Mouse (Mus musculus): Measurements from ENCODE around the gene Scg3. TPM values are rescaled to one million over a fixed set of nuclear protein-coding genes. Genes with fewer than 3 reads are reported as not detected.

The Scg3 gene
- total RNA-seq, 2 experiments from 2014 or later, result not detected

Other genes starting within 250 kb of the Scg3 start
- gene Leo1, start 242.5 kb downstream of the Scg3 start, total RNA-seq (2015), result 12.5 and 16.3 TPM in 2 replicates
- gene Leo1, start 242.5 kb downstream of the Scg3 start, total RNA-seq (2017), result 32.5 and 35.6 TPM in 2 replicates
- gene Tmod3, start 124.4 kb downstream of the Scg3 start, total RNA-seq (2015), result 100 and 101 TPM in 2 replicates
- 102 and 121 TPM in 2 replicates for gene Tmod3, start 124.4 kb downstream of the Scg3 start, total RNA-seq (2017)
- not detected in 2 replicates for gene Tmod2, start 72.7 kb downstream of the Scg3 start, total RNA-seq (2015)
- gene Tmod2, start 72.7 kb downstream of the Scg3 start, total RNA-seq (2017), result 0.41 TPM in 1 of 2 replicates, not detected in the other
- 0.59 TPM in 1 of 2 replicates, not detected in the other for gene Lysmd2, start 58.3 kb downstream of the Scg3 start, total RNA-seq (2015)
- gene Lysmd2, start 58.3 kb downstream of the Scg3 start, total RNA-seq (2017), result 0.11 TPM in 1 of 2 replicates, not detected in the other
- gene Bmp5, start 91.3 kb upstream of the Scg3 start, total RNA-seq (2015), result not detected in 2 replicates
- gene Bmp5, start 91.3 kb upstream of the Scg3 start, total RNA-seq (2017), result 0.53 TPM in 1 of 2 replicates, not detected in the other

Measured in megakaryocyte, adult 5-6 weeks (primary cell).